Mouse (Mus musculus) hindbrain, embryonic 16.5 days (tissue): ENCODE measurements around the gene Pvalb. TPM values are rescaled to one million over a fixed set of nuclear protein-coding genes. Genes with fewer than 3 reads are reported as not detected.

ENCODE experiments used
- ATAC-seq: fragments of 200-750 bp; cut with Nextera tagmentation; 2 replicates; pipeline ENCODE4 v1.8.0; 2017; ENCODE audit warnings: moderate TSS enrichment, moderate library complexity
- H3K27ac ChIP-seq: fragments of 300-500 bp; sonication (generic); 2 replicates; pipeline ENCODE4 v1.5.1; 2014; ENCODE audit warnings: low read depth, mild to moderate bottlenecking, control low read depth, low read length, moderate library complexity
- H3K27me3 ChIP-seq: fragments of 300-500 bp; sonication (generic); replicated peaks from 2 replicates; pipeline ENCODE4 v1.6.1; 2014; ENCODE audit warnings: low read length; ENCODE audit not compliant: control insufficient read depth, insufficient read depth
- H3K36me3 ChIP-seq: fragments of 300-500 bp; sonication (generic); 2 replicates; pipeline ENCODE4 v1.6.1; 2014; ENCODE audit warnings: mild to moderate bottlenecking, low read length, moderate library complexity, mixed read lengths; ENCODE audit not compliant: control insufficient read depth, insufficient read depth
- H3K4me1 ChIP-seq: fragments of 300-500 bp; sonication (generic); 2 replicates; pipeline ENCODE4 v1.6.1; 2014; ENCODE audit warnings: low read depth, low read length; ENCODE audit not compliant: control insufficient read depth, insufficient read depth
- H3K4me2 ChIP-seq: fragments of 300-500 bp; sonication (generic); 2 replicates; pipeline ENCODE4 v1.6.1; 2014; ENCODE audit warnings: mild to moderate bottlenecking, low read length, control low read depth, moderate library complexity
- H3K4me3 ChIP-seq: fragments of 300-500 bp; sonication (generic); 2 replicates; pipeline ENCODE4 v1.5.1; 2014; ENCODE audit warnings: mild to moderate bottlenecking, low read length, control low read depth, moderate library complexity
- H3K9ac ChIP-seq: fragments of 300-500 bp; sonication (generic); 2 replicates; pipeline ENCODE4 v1.6.1; 2014; ENCODE audit warnings: low read depth, mild to moderate bottlenecking, control low read depth, low read length, moderate library complexity
- H3K9me3 ChIP-seq: fragments of 300-500 bp; sonication (generic); 2 replicates; pipeline ENCODE4 v1.6.1; 2014; ENCODE audit warnings: mild to moderate bottlenecking, low read length, moderate library complexity; ENCODE audit not compliant: control insufficient read depth
- WGBS: fragments of 180-500 bp; shearing (Covaris S2); extraction: QIAGEN DNeasy Blood & Tissue Kit; methylation state at CpG from one replicate; pipeline ENCODE4 v1.1.7; 2014; 5-methylcytosine and 5-hydroxymethylcytosine counted together
- polyA plus RNA-seq: library from polyadenylated mRNA; unstranded; fragments of >200 nt; fragmentation: Nextera tagmentation; extraction: Ambion mirVana; gene quantifications from 2 replicates; pipeline ENCODE4 v1.2.1, GENCODE M21; 2015

Pvalb gene
- polyA plus RNA-seq, 1 experiment from 2014 or later: 7.0 TPM

GRCm38 (mm10) chr15:78204053-78204847 is 1.9 kb downstream of the Pvalb start:
- H3K4me1 ChIP-seq: peaks cover 10% of the 10 kb centered on the region
- H3K9me3 ChIP-seq: no peaks in the 10 kb centered on the region
- ATAC-seq: peak; percentile 86
- 1% methylated on average over 37 of the region's 41 CpGs for WGBS
- peak overlapping the region; percentile 49 for H3K4me3 ChIP-seq
- no peak overlapping the region for H3K27ac ChIP-seq
- H3K9ac ChIP-seq: peak overlapping the region; percentile 73
- H3K36me3 ChIP-seq: no peaks in the 10 kb centered on the region
- H3K4me2 ChIP-seq: peak overlapping the region; percentile 93
- H3K27me3 ChIP-seq: peaks cover 7% of the 10 kb centered on the region

- Histone ChIP-seq H3K27ac (no peak overlapping the region), H3K4me1 (no peaks in the 10 kb centered on the region), H3K4me2 (no peak overlapping the region), H3K4me3 (no peak overlapping the region), H3K9ac (no peak overlapping the region), H3K27me3 (no peaks in the 10 kb centered on the region), H3K36me3 (no peaks in the 10 kb centered on the region), H3K9me3 (no peaks in the 10 kb centered on the region)
- 79% methylated on average over 28 of the region's 28 CpGs for WGBS
- no peak for ATAC-seq
Measured at GRCm38 (mm10) chr15:78195096-78195880, 10.9 kb downstream of the Pvalb start.

- no peaks in the 10 kb centered on the region for H3K9me3 ChIP-seq
- no peak for ATAC-seq
Measured at GRCm38 (mm10) chr15:78194320-78194719, 11.9 kb downstream of the Pvalb start.

DNA sequence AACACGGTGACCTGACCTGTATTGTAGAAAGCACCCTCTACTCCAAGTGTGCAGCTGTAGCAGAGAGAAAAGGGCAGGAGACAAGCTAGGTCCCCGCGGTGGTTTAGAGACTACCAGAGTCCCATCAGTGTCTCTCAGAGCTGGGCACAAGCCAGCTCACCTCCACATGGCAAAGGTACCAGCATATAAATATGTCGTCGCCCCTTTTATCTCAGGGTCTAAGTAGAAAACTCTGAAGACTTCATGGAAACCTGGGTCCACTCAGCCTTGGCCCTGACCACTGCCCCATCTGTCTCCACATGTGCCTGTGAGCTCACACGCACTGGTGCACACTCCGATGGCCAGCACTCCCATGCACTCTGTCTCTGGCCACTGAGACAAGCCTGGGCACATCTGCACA is 16.6 kb downstream of the Pvalb start:
- 95% methylated on average over 7 of the region's 7 CpGs for WGBS
- Histone ChIP-seq H3K27me3 (no peaks in the 10 kb centered on the region), H3K4me1 (peaks cover 3% of the 10 kb centered on the region; the same call in 1 of the 2 replicates), H3K9ac (no peak overlapping the region), H3K4me2 (no peak overlapping the region), H3K4me3 (no peak overlapping the region), H3K27ac (no peak overlapping the region), H3K9me3 (no peaks in the 10 kb centered on the region), H3K36me3 (no peaks in the 10 kb centered on the region)
- ATAC-seq: no peak

More at GRCm38 (mm10) chr15:78194320-78194719, 11.9 kb downstream of the Pvalb start:
- H3K4me2 ChIP-seq: no peak overlapping the region
- no peak overlapping the region for H3K4me3 ChIP-seq
- H3K9ac ChIP-seq: no peak overlapping the region
- no peaks in the 10 kb centered on the region for H3K27me3 ChIP-seq
- no peaks in the 10 kb centered on the region for H3K36me3 ChIP-seq
- H3K27ac ChIP-seq: no peak overlapping the region
- H3K4me1 ChIP-seq: no peaks in the 10 kb centered on the region
- 73% methylated on average over 3 of the region's 3 CpGs for WGBS

DNA sequence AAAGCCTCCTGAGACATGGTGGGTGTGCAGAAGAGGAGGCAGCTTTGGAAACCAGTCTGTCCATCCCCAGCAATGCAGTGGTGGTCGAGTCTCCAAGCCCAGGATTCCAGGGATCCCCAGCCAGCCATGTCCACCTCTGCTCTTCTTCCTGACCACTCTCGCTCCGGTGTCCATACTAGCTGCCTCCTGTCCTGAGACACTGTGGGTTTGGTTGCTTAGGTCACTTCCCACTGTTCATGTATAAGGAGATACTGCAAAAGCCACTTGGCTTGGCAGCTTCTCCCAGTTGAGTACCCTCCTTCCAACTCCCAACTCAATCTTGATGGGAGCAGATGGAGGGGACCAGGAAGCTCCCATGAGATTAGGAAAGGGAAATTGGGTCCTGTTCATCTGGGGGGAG is 17.7 kb downstream of the Pvalb start:
- no peak for ATAC-seq
- 84% methylated on average over 3 of the region's 3 CpGs for WGBS
- Histone ChIP-seq H3K9ac (no peak overlapping the region), H3K4me1 (peaks cover 3% of the 10 kb centered on the region; the same call in 1 of the 2 replicates), H3K27ac (no peak overlapping the region), H3K36me3 (no peaks in the 10 kb centered on the region), H3K9me3 (no peaks in the 10 kb centered on the region), H3K4me3 (no peak overlapping the region), H3K27me3 (no peaks in the 10 kb centered on the region), H3K4me2 (no peak overlapping the region)

GRCm38 (mm10) chr15:78186906-78187305 is 19.3 kb downstream of the Pvalb start:
- Histone ChIP-seq H3K4me1 (peaks cover 10% of the 10 kb centered on the region), H3K4me3 (no peak overlapping the region), H3K9ac (no peak overlapping the region), H3K9me3 (no peaks in the 10 kb centered on the region), H3K36me3 (no peaks in the 10 kb centered on the region), H3K27me3 (no peaks in the 10 kb centered on the region), H3K4me2 (no peak overlapping the region), H3K27ac (no peak overlapping the region)
- WGBS: 61% methylated on average over 5 of the region's 5 CpGs
- no peak for ATAC-seq

DNA sequence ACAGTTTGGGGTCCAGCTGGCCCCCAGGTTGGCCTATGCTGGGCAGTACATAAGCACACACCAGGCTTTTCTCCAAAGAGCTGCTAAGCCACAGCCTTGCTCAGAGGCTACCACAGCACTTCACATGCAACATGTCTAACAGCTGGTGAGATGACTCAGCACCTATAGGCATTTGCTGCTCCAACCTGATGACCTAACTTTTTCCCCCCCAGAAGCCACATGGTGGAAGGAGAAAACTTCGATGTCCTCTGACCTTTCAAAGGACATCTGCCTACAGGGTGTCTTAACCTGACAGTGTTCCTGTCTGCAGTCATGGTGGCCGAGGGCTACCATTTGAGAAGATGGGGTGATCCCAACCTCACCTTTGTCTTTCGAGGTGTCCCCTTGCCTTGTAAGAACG is 20.6 kb downstream of the Pvalb start:
- Histone ChIP-seq H3K27ac (no peak overlapping the region), H3K36me3 (no peaks in the 10 kb centered on the region), H3K9ac (no peak overlapping the region), H3K4me3 (no peak overlapping the region), H3K9me3 (no peaks in the 10 kb centered on the region), H3K4me1 (peaks cover 17% of the 10 kb centered on the region), H3K4me2 (no peak overlapping the region), H3K27me3 (no peaks in the 10 kb centered on the region)
- no peak for ATAC-seq
- 93% methylated on average over 4 of the region's 4 CpGs for WGBS

- ATAC-seq: peak; percentile 77
- no peaks in the 10 kb centered on the region for H3K9me3 ChIP-seq
- H3K27me3 ChIP-seq: no peaks in the 10 kb centered on the region
- WGBS: 4% methylated on average over 10 of the region's 10 CpGs
- 0 out of 2 replicates have a peak overlapping the region, but pooled peaks have one; percentile 1 for H3K4me2 ChIP-seq
- H3K9ac ChIP-seq: no peak overlapping the region
- H3K4me1 ChIP-seq: peaks cover 17% of the 10 kb centered on the region
- no peak overlapping the region for H3K27ac ChIP-seq
- H3K4me3 ChIP-seq: no peak overlapping the region
- no peaks in the 10 kb centered on the region for H3K36me3 ChIP-seq
Measured at GRCm38 (mm10) chr15:78184855-78185254, 21.3 kb downstream of the Pvalb start.

GRCm38 (mm10) chr15:78181701-78182405 is 24.3 kb downstream of the Pvalb start:
- 21% methylated on average over 8 of the region's 8 CpGs for WGBS
- Histone ChIP-seq H3K4me2 (peak overlapping the region; percentile 16), H3K27ac (peak overlapping the region; percentile 70), H3K4me3 (no peak overlapping the region), H3K9me3 (no peaks in the 10 kb centered on the region), H3K9ac (peak overlapping the region; percentile 2; the same call in 1 of the 2 replicates), H3K4me1 (peaks cover 21% of the 10 kb centered on the region), H3K36me3 (no peaks in the 10 kb centered on the region), H3K27me3 (no peaks in the 10 kb centered on the region)
- peak; percentile 68 for ATAC-seq
